Mouse (Mus musculus): ENCODE data around the gene Chd6.

DNA sequence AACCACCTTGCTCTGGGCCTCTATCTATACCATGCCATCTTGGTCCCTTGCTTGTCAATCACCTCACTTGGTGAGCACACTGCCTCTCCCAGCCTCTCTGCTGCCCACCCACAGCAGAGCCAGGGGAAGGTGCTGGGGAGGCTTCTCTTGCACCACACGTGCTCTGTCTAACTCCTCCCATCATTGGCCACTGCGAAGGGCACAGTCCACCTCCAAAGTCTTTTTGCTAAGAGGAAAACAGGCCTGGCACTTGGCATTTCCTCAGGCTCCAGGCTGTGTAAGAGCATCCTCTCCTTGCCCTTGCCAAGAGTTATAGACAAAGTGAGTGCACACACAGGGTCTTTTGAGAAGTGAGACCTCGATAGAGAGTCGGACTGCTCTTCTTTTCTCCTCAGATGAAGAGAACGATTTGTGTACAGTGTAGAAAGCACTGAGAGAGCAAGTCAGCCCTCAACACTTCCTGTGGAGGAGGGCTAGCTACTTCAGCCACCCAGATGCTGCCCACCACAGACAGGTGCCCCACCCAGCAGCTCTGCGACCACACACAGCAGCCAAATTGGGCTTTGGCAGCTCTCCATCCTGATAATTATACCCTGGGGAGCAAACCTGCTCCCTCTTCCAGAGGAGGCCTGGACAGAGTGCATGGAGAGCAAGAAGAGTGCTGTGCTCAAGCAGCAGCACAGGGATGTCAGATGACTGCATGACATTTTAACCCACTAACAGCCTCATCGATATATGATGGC is 155.6 kb downstream of the Chd6 start:
- TF ChIP-seq CTCF (conservative IDR thresholded peaks at IDR 0.05 in 1 of 2, IDR thresholded peaks at IDR 0.05 in 1 of 2; ENCODE audit: low read depth in 2 of 2, low read length in 2 of 2) (no peak), SMC3 (IDR thresholded peaks at IDR 0.05; ENCODE audit: low read depth, low read length) (no peak), POLR2A (IDR thresholded peaks at IDR 0.05; ENCODE audit: low read depth, low read length) (no peak)
